9 mouse cellular contexts compared by ENCODE assay signal in genomic region chr1:38799304-38799703, GRCm38 (mm10). TPM values are rescaled to one million over a fixed set of nuclear protein-coding genes. Genes with fewer than 3 reads are reported as not detected.
DNase-seq lines count a peak whose midpoint lies in the region; ATAC-seq and TF ChIP-seq lines count a peak whose summit lies in the region.
"Had no signal": no experiment of that assay in that cellular context is flagged by ENCODE, and none has a peak within 500 bp of the region (broad histone marks: within the 10 kb centered on the region; RNA-seq: fewer than 3 reads in every experiment).

No protein-coding gene starts in this region.

- 30% methylated on average over 3 of the region's 3 CpGs for WGBS in kidney, adult 2 months
- 39% methylated on average over 3 of the region's 3 CpGs for WGBS in kidney, postnatal 0 days

- DNase-seq in kidney, adult 2 months: peak; percentile 33
- no peak for DNase-seq in kidney, adult 11 months
- peak; percentile 48 for DNase-seq in ES-E14 (ENCODE audit: low read depth, low spot score)
- peak; percentile 72 for DNase-seq in kidney, postnatal 0 days (ENCODE audit: low spot score)
- DNase-seq in retina, postnatal 7 days (ENCODE audit: low read depth, low spot score): peak; percentile 44
- DNase-seq in spleen, postnatal 36 days (ENCODE audit: low spot score in 2 of 2): no peak
- DNase-seq: liver, embryonic 13.5 days had no signal

- no peak overlapping the region for H3K27ac ChIP-seq in kidney, adult 2 months (ENCODE audit: insufficient read depth, low read depth, low read length)
- no peak overlapping the region for H3K27ac ChIP-seq in ES-E14 (ENCODE audit: insufficient read depth, low read depth, low read length, poor library complexity, severe bottlenecking)
- no peak overlapping the region for H3K27ac ChIP-seq in bone marrow macrophage, adult 2 months (ENCODE audit: insufficient read depth, low read depth, low read length)
- no peak overlapping the region for H3K27ac ChIP-seq in kidney, postnatal 0 days
- H3K27ac ChIP-seq: liver, embryonic 13.5 days; stomach, embryonic 15.5 days had no signal

- H3K4me2 ChIP-seq in kidney, postnatal 0 days (ENCODE audit: low read length): no peak overlapping the region
- H3K4me2 ChIP-seq: liver, embryonic 13.5 days; stomach, embryonic 15.5 days had no signal

- no peak overlapping the region for H3K4me3 ChIP-seq in kidney, adult 2 months (ENCODE audit: insufficient read depth, low read depth, low read length)
- no peak overlapping the region for H3K4me3 ChIP-seq in ES-E14 (ENCODE audit: insufficient read depth in 1 of 2, low read depth in 1 of 2, low read length in 2 of 2, poor library complexity in 1 of 2, severe bottlenecking in 1 of 2)
- no peak overlapping the region for H3K4me3 ChIP-seq in bone marrow macrophage, adult 2 months (ENCODE audit: insufficient read depth, low read length)
- H3K4me3 ChIP-seq in kidney, postnatal 0 days (replicated peaks; ENCODE audit: low read depth, low read length): no peak overlapping the region
- H3K4me3 ChIP-seq: liver, embryonic 13.5 days; stomach, embryonic 15.5 days had no signal

- no peaks in the 10 kb centered on the region for H3K4me1 ChIP-seq in kidney, adult 2 months (ENCODE audit: control insufficient read depth, insufficient read depth, low read length)
- H3K4me1 ChIP-seq in ES-E14 (ENCODE audit: control insufficient read depth in 2 of 2, insufficient read depth in 2 of 2, low read length in 2 of 2, poor library complexity in 1 of 2): peaks cover 5 to 9% of the 10 kb centered on the region in 2 experiments; a peak in 1 of 4 replicates
- no peaks in the 10 kb centered on the region for H3K4me1 ChIP-seq in bone marrow macrophage, adult 2 months (ENCODE audit: control insufficient read depth, insufficient read depth, low read length)
- no peaks in the 10 kb centered on the region for H3K4me1 ChIP-seq in kidney, postnatal 0 days (replicated peaks; ENCODE audit: insufficient read depth, low read length)
- H3K4me1 ChIP-seq: liver, embryonic 13.5 days; stomach, embryonic 15.5 days had no signal

- H3K9ac ChIP-seq in ES-E14 (ENCODE audit: insufficient read depth, low read depth, low read length, poor library complexity, severe bottlenecking): no peak overlapping the region
- no peak overlapping the region for H3K9ac ChIP-seq in kidney, postnatal 0 days (ENCODE audit: low read depth, low read length)
- H3K9ac ChIP-seq: liver, embryonic 13.5 days; stomach, embryonic 15.5 days had no signal

- TF ChIP-seq CTCF in kidney, adult 2 months (conservative IDR thresholded peaks at IDR 0.05; ENCODE audit: insufficient read depth, insufficient read length, low read depth, low read length): peak; percentile 65
- TF ChIP-seq CTCF in bone marrow macrophage, adult 2 months (IDR thresholded peaks at IDR 0.05; ENCODE audit: low read depth, low read length): peak; percentile 39; the same call in 1 of the 2 replicates
- TF ChIP-seq CTCF in kidney, postnatal 0 days (IDR thresholded peaks at IDR 0.05; ENCODE audit: low read depth): peak; percentile 80

- in situ Hi-C loops in ES-E14 (cut with MboI; ENCODE audit: low sequenced_read_pairs in 2 of 2, unreplicated experiment in 2 of 2): loop anchor here in 1 of 2 experiments (25.0 kb wide), 1 partner anchor 612 kb away; no protein-coding TSS in a partner anchor

- ATAC-seq in kidney, postnatal 0 days (replicated peaks; ENCODE audit: low FRiP score, low read depth): no peak

- no peaks in the 10 kb centered on the region for H3K9me3 ChIP-seq in ES-E14 (ENCODE audit: control insufficient read depth, insufficient read depth, low read depth, low read length)
- H3K9me3 ChIP-seq in kidney, postnatal 0 days (replicated peaks; ENCODE audit: low read length): no peaks in the 10 kb centered on the region
- H3K9me3 ChIP-seq: liver, embryonic 13.5 days; stomach, embryonic 15.5 days had no signal

- H3K27me3 ChIP-seq in kidney, adult 2 months (replicated peaks; ENCODE audit: control insufficient read depth, insufficient read depth, low read length): no peaks in the 10 kb centered on the region
- no peaks in the 10 kb centered on the region for H3K27me3 ChIP-seq in kidney, postnatal 0 days (ENCODE audit: insufficient read depth, low read length)
- H3K27me3 ChIP-seq: liver, embryonic 13.5 days; stomach, embryonic 15.5 days had no signal

- TF ChIP-seq POLR2A in kidney, adult 2 months (IDR thresholded peaks at IDR 0.05; ENCODE audit: low read depth, low read length): no peak
- no peak for TF ChIP-seq POLR2A in bone marrow macrophage, adult 2 months (IDR thresholded peaks at IDR 0.05; ENCODE audit: borderline replicate concordance, low read depth, low read length)

- H3K36me3 ChIP-seq in kidney, adult 2 months (ENCODE audit: control insufficient read depth, insufficient read depth, low read length): no peaks in the 10 kb centered on the region
- no peaks in the 10 kb centered on the region for H3K36me3 ChIP-seq in ES-E14 (ENCODE audit: control insufficient read depth, insufficient read depth, low read length, poor library complexity, severe bottlenecking)
- no peaks in the 10 kb centered on the region for H3K36me3 ChIP-seq in kidney, postnatal 0 days (ENCODE audit: insufficient read depth, low read length)
- H3K36me3 ChIP-seq: liver, embryonic 13.5 days; stomach, embryonic 15.5 days had no signal

TF ChIP-seq in ES-E14, 5 proteins besides CTCF, POLR2A, EP300 and RAD21:
- TF ChIP-seq ZNF384 (IDR thresholded peaks at IDR 0.05; ENCODE audit: low read depth, low read length) (no peak), MAFK (IDR thresholded peaks at IDR 0.05; ENCODE audit: insufficient read depth, low read depth, low read length) (no peak), HCFC1 (IDR thresholded peaks at IDR 0.05; ENCODE audit: borderline replicate concordance, insufficient read depth, low read length) (no peak), CHD2 (IDR thresholded peaks at IDR 0.05; ENCODE audit: low read depth, low read length) (no peak), ZC3H11A (IDR thresholded peaks at IDR 0.05; ENCODE audit: borderline replicate concordance, low read depth, low read length) (no peak; the same call in 1 of the 2 replicates)

RNA-seq across cellular contexts. Expression of gene Lonrf2, which starts 37.2 kb away (rescaled TPM):
- 0.34 and 0.38 TPM in 2 replicates for polyA plus RNA-seq in kidney, adult 2 months (2012; rRNA removed)
- total RNA-seq in ES-E14 (2012; rRNA removed): 0.69 and 1.5 TPM in 2 replicates
- polyA plus RNA-seq in bone marrow macrophage, adult 2 months (2012; ENCODE audit: insufficient read depth, insufficient read length, missing spikeins): not detected in 2 replicates
- polyA plus RNA-seq in kidney, postnatal 0 days (2015; fragmentation: Nextera tagmentation; extraction: Ambion mirVana): 0.77 and 0.82 TPM in 2 replicates

Comparison
In these comparisons a context has a peak if more than half of its experiments do, and no peak if none do; other contexts are left out.
1. DNase-seq: peak in kidney, adult 2 months (single experiment), ES-E14 (single experiment), kidney, postnatal 0 days (single experiment) and retina, postnatal 7 days (single experiment); none in kidney, adult 11 months (single experiment) and spleen, postnatal 36 days (0 of 2).
2. Peak in every context shown above with its lines, with median percentiles within 50 percentile points of each other: CTCF ChIP-seq.